ENCODE assay signal across 21 mouse cellular contexts in the genomic region with DNA sequence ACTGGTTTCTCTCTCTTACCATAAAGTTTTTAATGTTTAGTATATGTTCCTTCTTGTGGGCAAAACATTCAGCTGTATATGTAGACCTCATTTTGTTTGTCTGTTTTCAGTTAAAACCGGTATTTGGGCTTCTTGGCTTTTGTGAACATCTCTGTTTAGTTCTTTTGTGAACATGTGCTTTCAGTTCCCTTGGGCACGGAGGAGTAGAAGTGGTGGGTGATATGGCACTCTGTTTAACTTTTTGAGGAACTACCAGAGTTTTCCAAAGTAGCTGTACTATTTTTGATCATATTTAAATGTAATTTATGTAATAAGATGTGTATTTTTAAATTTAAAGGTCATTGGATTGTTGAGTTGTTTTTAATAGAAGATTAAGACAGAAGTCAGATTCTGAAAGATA. TPM values are rescaled to one million over a fixed set of nuclear protein-coding genes. Genes with fewer than 3 reads are reported as not detected.
DNase-seq lines count a peak whose midpoint lies in the region; ATAC-seq lines count a peak whose summit lies in the region.
"Had no signal": no experiment of that assay in that cellular context is flagged by ENCODE, and none has a peak within 500 bp of the region (broad histone marks: within the 10 kb centered on the region; RNA-seq: fewer than 3 reads in every experiment).

No protein-coding gene starts in this region.

- no peak for DNase-seq in frontal cortex, postnatal 10 days (ENCODE audit: low spot score in 2 of 2)
- peak; percentile 60 for DNase-seq in brain, adult 2 months (ENCODE audit: low read depth, low spot score)
- DNase-seq in telencephalon, adult 2 months (ENCODE audit: low read depth, low spot score) = peak; percentile 49
- no peak for DNase-seq in layer of hippocampus, postnatal 36 days
- DNase-seq: adrenal gland, adult 8-10 months; adrenal gland, postnatal 14 days; adrenal gland, postnatal 36 days; B cell, adult 2 months; cerebellum, adult 11 months; cerebellum, adult 18-20 months; cerebellum, adult 8-10 months; cerebellum, adult 9-11 months; cerebellum, postnatal 14 days; cerebellum, postnatal 36 days; embryo, embryonic 11 days had no signal

- ATAC-seq in frontal cortex, adult (ENCODE audit: low TSS enrichment) = peak; percentile 45; the same call in 1 of the 2 replicates
- ATAC-seq: activated CD4-positive, CD25-positive, alpha-beta regulatory T cell, adult 4 months; CD4-positive, CD25-positive, alpha-beta regulatory T cell, adult 4 months; forebrain, embryonic 14.5 days; forebrain, embryonic 16.5 days; Patski had no signal

RNA-seq across cellular contexts. Expression of gene Ppme1, which starts 11.1 kb away (rescaled TPM):
- total RNA-seq in layer of hippocampus, postnatal 36 days (2021) = 100 to 1,000 TPM; 141 to 158 TPM

RNA-seq across cellular contexts. Expression of gene C2cd3, which starts 11.2 kb away (rescaled TPM):
- 10 to 100 TPM; 24.3 to 26.3 TPM for total RNA-seq in layer of hippocampus, postnatal 36 days (2021)

Comparison
In these comparisons a context has a peak if more than half of its experiments do, and no peak if none do; other contexts are left out.
1. DNase-seq: peak in brain, adult 2 months (single experiment) and telencephalon, adult 2 months (single experiment); none in frontal cortex, postnatal 10 days (0 of 2) and layer of hippocampus, postnatal 36 days (0 of 2).